18 mouse cellular contexts compared by ENCODE assay signal in genomic region chr7:132892311-132892661, GRCm38 (mm10). TPM values are rescaled to one million over a fixed set of nuclear protein-coding genes. Genes with fewer than 3 reads are reported as not detected.
DNase-seq lines count a peak whose midpoint lies in the region; ATAC-seq lines count a peak whose summit lies in the region.
"Had no signal": no experiment of that assay in that cellular context is flagged by ENCODE, and none has a peak within 500 bp of the region (broad histone marks: within the 10 kb centered on the region; RNA-seq: fewer than 3 reads in every experiment).

No protein-coding gene starts in this region.

- no peak for ATAC-seq in forebrain, embryonic 11.5 days (replicated peaks; ENCODE audit: low FRiP score)

- DNase-seq in forebrain, embryonic 11.5 days (ENCODE audit: low spot score), result peak; percentile 34
- no peak for DNase-seq in forebrain, embryonic 10.5 days (ENCODE audit: extremely low spot score, low spot score)
- peak; percentile 15 for DNase-seq in layer of hippocampus, adult 11-12 months (ENCODE audit: low spot score)
- DNase-seq in layer of hippocampus, adult 8-10 months (ENCODE audit: low spot score in 2 of 2), result no peak
- peak; percentile 88 to 93 for DNase-seq in cerebellum, adult 18-20 months
- peak; percentile 85 to 89 for DNase-seq in cerebellum, postnatal 36 days
- DNase-seq in midbrain, embryonic 10.5 days (ENCODE audit: low spot score), result no peak
- DNase-seq in kidney, adult 18-20 months, result no peak
- DNase-seq: adrenal gland, adult 8-10 months; gastrocnemius, postnatal 36 days; heart, postnatal 36 days; lung, adult 2 months; retina, postnatal 1 day; right cerebral cortex, postnatal 4 days had no signal

- no peak overlapping the region for H3K4me3 ChIP-seq in forebrain, embryonic 11.5 days (ENCODE audit: low read depth, low read length)
- no peak overlapping the region for H3K4me3 ChIP-seq in forebrain, embryonic 10.5 days
- H3K4me3 ChIP-seq in midbrain, embryonic 10.5 days, result no peak overlapping the region
- H3K4me3 ChIP-seq: embryonic facial prominence, embryonic 13.5 days; heart, embryonic 13.5 days; midbrain, embryonic 12.5 days had no signal

- H3K4me2 ChIP-seq in forebrain, embryonic 11.5 days (ENCODE audit: low read depth, low read length, severe bottlenecking), result no peak overlapping the region
- H3K4me2 ChIP-seq: embryonic facial prominence, embryonic 13.5 days; heart, embryonic 13.5 days; midbrain, embryonic 12.5 days had no signal

- no peak overlapping the region for H3K27ac ChIP-seq in forebrain, embryonic 11.5 days (ENCODE audit: low read depth, low read length)
- H3K27ac ChIP-seq in forebrain, embryonic 10.5 days, result no peak overlapping the region
- no peak overlapping the region for H3K27ac ChIP-seq in midbrain, embryonic 10.5 days (replicated peaks)
- H3K27ac ChIP-seq: embryonic facial prominence, embryonic 13.5 days; heart, embryonic 13.5 days; kidney, postnatal 0 days; midbrain, embryonic 12.5 days had no signal

- 71% methylated on average over 4 of the region's 4 CpGs for WGBS in forebrain, embryonic 11.5 days
- 62% methylated on average over 4 of the region's 4 CpGs for WGBS in forebrain, embryonic 10.5 days
- 61% methylated on average over 4 of the region's 4 CpGs for WGBS in midbrain, embryonic 10.5 days

- no peaks in the 10 kb centered on the region for H3K27me3 ChIP-seq in forebrain, embryonic 11.5 days (ENCODE audit: control insufficient read depth, insufficient read depth, low read length)
- H3K27me3 ChIP-seq in forebrain, embryonic 10.5 days (ENCODE audit: poor library complexity, severe bottlenecking), result no peaks in the 10 kb centered on the region
- no peaks in the 10 kb centered on the region for H3K27me3 ChIP-seq in midbrain, embryonic 10.5 days (ENCODE audit: low read depth, poor library complexity, severe bottlenecking)
- H3K27me3 ChIP-seq: embryonic facial prominence, embryonic 13.5 days; heart, embryonic 13.5 days; midbrain, embryonic 12.5 days had no signal

- no peaks in the 10 kb centered on the region for H3K4me1 ChIP-seq in forebrain, embryonic 11.5 days (replicated peaks; ENCODE audit: control insufficient read depth, insufficient read depth, low read length)
- peaks cover 5% of the 10 kb centered on the region; the same call in 1 of the 2 replicates for H3K4me1 ChIP-seq in forebrain, embryonic 10.5 days
- H3K4me1 ChIP-seq in midbrain, embryonic 10.5 days, result no peaks in the 10 kb centered on the region
- H3K4me1 ChIP-seq: midbrain, embryonic 12.5 days had no signal

- no peaks in the 10 kb centered on the region for H3K36me3 ChIP-seq in forebrain, embryonic 11.5 days (ENCODE audit: control insufficient read depth, insufficient read depth, low read length)
- H3K36me3 ChIP-seq in forebrain, embryonic 10.5 days (replicated peaks), result no peaks in the 10 kb centered on the region
- no peaks in the 10 kb centered on the region for H3K36me3 ChIP-seq in midbrain, embryonic 10.5 days
- H3K36me3 ChIP-seq: embryonic facial prominence, embryonic 13.5 days; heart, embryonic 13.5 days; midbrain, embryonic 12.5 days had no signal

- no peak overlapping the region for H3K9ac ChIP-seq in forebrain, embryonic 11.5 days (ENCODE audit: low read length)
- H3K9ac ChIP-seq: embryonic facial prominence, embryonic 13.5 days; heart, embryonic 13.5 days; midbrain, embryonic 12.5 days had no signal

- H3K9me3 ChIP-seq in forebrain, embryonic 11.5 days (ENCODE audit: control insufficient read depth, low read length), result no peaks in the 10 kb centered on the region
- no peaks in the 10 kb centered on the region for H3K9me3 ChIP-seq in forebrain, embryonic 10.5 days
- no peaks in the 10 kb centered on the region for H3K9me3 ChIP-seq in midbrain, embryonic 10.5 days (replicated peaks)
- H3K9me3 ChIP-seq: embryonic facial prominence, embryonic 13.5 days; heart, embryonic 13.5 days; midbrain, embryonic 12.5 days had no signal

RNA-seq across cellular contexts. Expression of gene Abraxas2, which starts 33.3 kb away (rescaled TPM):
- 34.9 and 40.6 TPM in 2 replicates for polyA plus RNA-seq in forebrain, embryonic 11.5 days (2014; fragmentation: Nextera tagmentation; extraction: Ambion mirVana)
- polyA plus RNA-seq in forebrain, embryonic 10.5 days (2016; fragmentation: Nextera tagmentation; extraction: Ambion mirVana), result 32.9 and 33.9 TPM in 2 replicates
- total RNA-seq in layer of hippocampus, adult 8-10 months (2022), result 10 to 100 TPM; 27.3 to 32.3 (median 29.8) TPM
- 36.2 and 36.6 TPM in 2 replicates for polyA plus RNA-seq in midbrain, embryonic 10.5 days (2016; fragmentation: Nextera tagmentation; extraction: Ambion mirVana)

RNA-seq across cellular contexts. Expression of gene Zranb1, which starts 38.7 kb away (rescaled TPM):
- 18.0 and 18.1 TPM in 2 replicates for polyA plus RNA-seq in forebrain, embryonic 11.5 days (2014; fragmentation: Nextera tagmentation; extraction: Ambion mirVana)
- 8.8 and 9.9 TPM in 2 replicates for polyA plus RNA-seq in forebrain, embryonic 10.5 days (2016; fragmentation: Nextera tagmentation; extraction: Ambion mirVana)
- 10 to 100 TPM; 42.1 to 46.7 (median 44.4) TPM for total RNA-seq in layer of hippocampus, adult 8-10 months (2022)
- polyA plus RNA-seq in midbrain, embryonic 10.5 days (2016; fragmentation: Nextera tagmentation; extraction: Ambion mirVana), result 8.1 and 9.7 TPM in 2 replicates

RNA-seq across cellular contexts. Expression of gene Eef1akmt2, which starts 39.8 kb away (rescaled TPM):
- polyA plus RNA-seq in forebrain, embryonic 11.5 days (2014; fragmentation: Nextera tagmentation; extraction: Ambion mirVana), result 80.7 and 91.7 TPM in 2 replicates
- polyA plus RNA-seq in forebrain, embryonic 10.5 days (2016; fragmentation: Nextera tagmentation; extraction: Ambion mirVana), result 76.8 and 80.9 TPM in 2 replicates
- total RNA-seq in layer of hippocampus, adult 8-10 months (2022), result 10 to 100 TPM; 29.3 to 36.5 (median 35.4) TPM
- 80.7 and 82.0 TPM in 2 replicates for polyA plus RNA-seq in midbrain, embryonic 10.5 days (2016; fragmentation: Nextera tagmentation; extraction: Ambion mirVana)

Comparison
In these comparisons a context has a peak if more than half of its experiments do, and no peak if none do; other contexts are left out.
1. DNase-seq: peak in forebrain, embryonic 11.5 days (single experiment), layer of hippocampus, adult 11-12 months (single experiment), cerebellum, adult 18-20 months (2 of 2) and cerebellum, postnatal 36 days (2 of 2); none in forebrain, embryonic 10.5 days (single experiment), layer of hippocampus, adult 8-10 months (0 of 2), midbrain, embryonic 10.5 days (single experiment) and kidney, adult 18-20 months (single experiment).